In the genomic region with DNA sequence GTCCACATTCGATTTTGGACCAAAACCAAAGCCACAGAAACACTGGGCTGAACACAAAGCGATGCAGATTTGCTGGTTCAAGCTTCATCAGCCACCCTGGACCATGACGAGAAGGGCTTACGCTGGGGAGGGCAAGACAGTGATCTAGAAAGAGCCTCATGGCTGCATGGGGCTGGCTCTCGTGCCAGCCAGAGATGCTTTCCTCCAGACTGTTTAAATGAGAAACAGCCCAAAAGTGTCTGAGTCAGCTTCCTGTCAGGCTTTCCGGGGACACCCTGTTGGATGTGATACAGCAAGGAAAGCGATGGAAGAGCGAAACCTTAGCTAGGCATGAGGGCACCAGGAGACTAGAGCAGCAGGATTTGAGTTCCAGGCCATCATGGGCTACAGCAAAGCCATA, we compare ENCODE assay signal across 27 mouse cellular contexts. TPM values are rescaled to one million over a fixed set of nuclear protein-coding genes. Genes with fewer than 3 reads are reported as not detected.
DNase-seq lines count a peak whose midpoint lies in the region; ATAC-seq and TF ChIP-seq lines count a peak whose summit lies in the region.
"Had no signal": no experiment of that assay in that cellular context is flagged by ENCODE, and none has a peak within 500 bp of the region (broad histone marks: within the 10 kb centered on the region; RNA-seq: fewer than 3 reads in every experiment).

No protein-coding gene starts in this region.

- H3K27me3 ChIP-seq in kidney, embryonic 16.5 days (ENCODE audit: insufficient read depth, low read length), result no peaks in the 10 kb centered on the region
- H3K27me3 ChIP-seq: embryonic facial prominence, embryonic 12.5 days; embryonic facial prominence, embryonic 15.5 days; forebrain, embryonic 12.5 days; forebrain, embryonic 15.5 days; hindbrain, embryonic 13.5 days had no signal

- H3K4me1 ChIP-seq in embryonic fibroblast, embryonic 13.5 days (ENCODE audit: control insufficient read depth, insufficient read depth, low read length), result peaks cover 10% of the 10 kb centered on the region
- peaks cover 8% of the 10 kb centered on the region for H3K4me1 ChIP-seq in kidney, embryonic 16.5 days (ENCODE audit: insufficient read depth, low read length)

- H3K9ac ChIP-seq in kidney, embryonic 16.5 days (replicated peaks; ENCODE audit: low read length), result no peak overlapping the region
- H3K9ac ChIP-seq: embryonic facial prominence, embryonic 12.5 days; embryonic facial prominence, embryonic 15.5 days; forebrain, embryonic 12.5 days; forebrain, embryonic 15.5 days; hindbrain, embryonic 13.5 days had no signal

- H3K36me3 ChIP-seq in kidney, embryonic 16.5 days (ENCODE audit: insufficient read depth, low read length), result 0 out of 2 replicates have a peak, but pooled peaks cover 3% of the 10 kb centered on the region
- H3K36me3 ChIP-seq: embryonic facial prominence, embryonic 12.5 days; forebrain, embryonic 12.5 days; forebrain, embryonic 15.5 days had no signal

- H3K4me2 ChIP-seq in kidney, embryonic 16.5 days (replicated peaks; ENCODE audit: low read depth, low read length), result no peak overlapping the region
- H3K4me2 ChIP-seq: embryonic facial prominence, embryonic 12.5 days; embryonic facial prominence, embryonic 15.5 days; forebrain, embryonic 12.5 days; forebrain, embryonic 15.5 days; heart, embryonic 11.5 days; hindbrain, embryonic 13.5 days had no signal

- H3K27ac ChIP-seq in embryonic fibroblast, embryonic 13.5 days (ENCODE audit: insufficient read depth, low read length), result peak overlapping the region; percentile 10; the same call in 1 of the 2 replicates
- H3K27ac ChIP-seq in kidney, embryonic 16.5 days (ENCODE audit: low read length), result no peak overlapping the region
- H3K27ac ChIP-seq: embryonic facial prominence, embryonic 12.5 days; embryonic facial prominence, embryonic 15.5 days; forebrain, embryonic 12.5 days; forebrain, embryonic 15.5 days; hindbrain, embryonic 10.5 days; hindbrain, embryonic 13.5 days had no signal

- H3K4me3 ChIP-seq in embryonic fibroblast, embryonic 13.5 days (ENCODE audit: insufficient read depth, low read length), result no peak overlapping the region
- no peak overlapping the region for H3K4me3 ChIP-seq in kidney, embryonic 16.5 days (ENCODE audit: low read length)
- H3K4me3 ChIP-seq: embryonic facial prominence, embryonic 12.5 days; embryonic facial prominence, embryonic 15.5 days; erythroblast, embryonic 14.5 days; forebrain, embryonic 12.5 days; forebrain, embryonic 15.5 days; hindbrain, embryonic 10.5 days; hindbrain, embryonic 13.5 days had no signal

- ATAC-seq in kidney, embryonic 16.5 days (ENCODE audit: low FRiP score, low TSS enrichment), result no peak
- ATAC-seq: activated CD4-positive, CD25-positive, alpha-beta regulatory T cell, adult 4 months; CD4-positive, CD25-positive, alpha-beta regulatory T cell, adult 4 months; forebrain, embryonic 15.5 days; hindbrain, embryonic 16.5 days had no signal

- no peak for TF ChIP-seq CTCF in embryonic fibroblast, embryonic 13.5 days (IDR thresholded peaks at IDR 0.05; ENCODE audit: borderline replicate concordance, insufficient read depth, low read length)

- 82% methylated on average over 8 of the region's 8 CpGs for WGBS in kidney, embryonic 16.5 days

- peak; percentile 91 for DNase-seq in heart, adult 11 months
- no peak for DNase-seq in heart, postnatal 14 days
- peak; percentile 29 for DNase-seq in right cerebral cortex, adult 18-20 months
- DNase-seq in right cerebral cortex, adult 2 months (ENCODE audit: low spot score in 2 of 2), result no peak
- peak; percentile 69 for DNase-seq in NIH3T3 (ENCODE audit: low read depth)
- DNase-seq in kidney, postnatal 10 days, result no peak
- DNase-seq: adrenal gland, adult 8-10 months; adrenal gland, postnatal 25 days; cerebellum, adult 11 months; cerebellum, adult 9-11 months; cerebellum, postnatal 25 days; gastrocnemius, postnatal 10 days; gastrocnemius, postnatal 36 days; heart, postnatal 36 days had no signal

- no peak for TF ChIP-seq POLR2A in embryonic fibroblast, embryonic 13.5 days (IDR thresholded peaks at IDR 0.05; ENCODE audit: low read depth, low read length)

- no peaks in the 10 kb centered on the region for H3K9me3 ChIP-seq in kidney, embryonic 16.5 days (ENCODE audit: low read length)
- H3K9me3 ChIP-seq: embryonic facial prominence, embryonic 12.5 days; embryonic facial prominence, embryonic 15.5 days; forebrain, embryonic 12.5 days; forebrain, embryonic 15.5 days; hindbrain, embryonic 10.5 days; hindbrain, embryonic 13.5 days had no signal

- intact Hi-C loops in heart, postnatal 14 days (cut with DNase I), result no loop called here

RNA-seq across cellular contexts. Expression of gene Xxylt1, which starts 4.8 kb away (rescaled TPM):
- total RNA-seq in heart, postnatal 14 days (2021), result 10 to 100 TPM; 13.0 to 13.7 TPM
- 36.3 and 36.6 TPM in 2 replicates for polyA plus RNA-seq in embryonic fibroblast, embryonic 13.5 days (2011; ENCODE audit: insufficient read length, low read depth, missing spikeins)
- 12.0 and 18.8 TPM in 2 replicates for polyA plus RNA-seq in kidney, embryonic 16.5 days (2015; fragmentation: Nextera tagmentation; extraction: Ambion mirVana)

Comparison
In these comparisons a context has a peak if more than half of its experiments do, and no peak if none do; other contexts are left out.
1. DNase-seq: peak in heart, adult 11 months (single experiment), right cerebral cortex, adult 18-20 months (single experiment) and NIH3T3 (single experiment); none in heart, postnatal 14 days (0 of 2), right cerebral cortex, adult 2 months (0 of 2) and kidney, postnatal 10 days (single experiment).